Mouse (Mus musculus): ENCODE measurements around the gene Hist1h4h. TPM values are rescaled to one million over a fixed set of nuclear protein-coding genes. Genes with fewer than 3 reads are reported as not detected.
"Not testable (repeated sequence)": the region's sequence is repeated elsewhere in the genome, so short reads cannot be mapped to it uniquely, and the experiment has no call there.

The Hist1h4h gene
- polyA plus RNA-seq, 1 experiment: 39.5 TPM

- WGBS: under 1% methylated on average over 42 of the region's 42 CpGs
- Histone ChIP-seq H3K27ac (ENCODE audit: control insufficient read depth, insufficient read depth, low read depth, low read length, poor library complexity) (peak within 1 kb of the TSS; percentile 96), H3K4me3 (replicated peaks; ENCODE audit: control insufficient read depth, low read depth, low read length) (peak within 1 kb of the TSS; percentile 45)
- not testable (repeated sequence) for H3K4me1 ChIP-seq (ENCODE audit: control insufficient read depth, insufficient read depth, low read length)
- TF ChIP-seq POLR2A (IDR thresholded peaks at IDR 0.05; ENCODE audit: borderline replicate concordance, control insufficient read depth, low read depth, low read length): peak; percentile 93; the same call in 1 of the 2 replicates
Measured at GRCm38 (mm10) chr13:23573898-23574524, 43.2 kb downstream of the Hist1h4h start, which contains the start of the genes Hist1h2bf and Hist1h2ad. Gene Hist1h2bf (minus strand): TSS chr13:23574196. Gene Hist1h2ad (plus strand): TSS chr13:23574381.

GRCm38 (mm10) chr13:23574546-23575170, 43.8 kb downstream of the Hist1h4h start:
- peak overlapping the region; percentile 45 for H3K4me3 ChIP-seq (replicated peaks; ENCODE audit: control insufficient read depth, low read depth, low read length)
- H3K4me1 ChIP-seq (ENCODE audit: control insufficient read depth, insufficient read depth, low read length): not testable (repeated sequence)
- peak overlapping the region; percentile 95 for H3K27ac ChIP-seq (ENCODE audit: control insufficient read depth, insufficient read depth, low read depth, low read length, poor library complexity)
- TF ChIP-seq POLR2A (IDR thresholded peaks at IDR 0.05; ENCODE audit: borderline replicate concordance, control insufficient read depth, low read depth, low read length): peak; percentile 86; the same call in 1 of the 2 replicates
- WGBS: under 1% methylated on average over 15 of the region's 39 CpGs

GRCm38 (mm10) chr13:23575271-23575851, 44.5 kb downstream of the Hist1h4h start, which contains the start of gene Hist1h3d:
Gene Hist1h3d (plus strand): TSS chr13:23575763.
- WGBS: under 1% methylated on average over 18 of the region's 18 CpGs
- TF ChIP-seq CTCF (IDR thresholded peaks at IDR 0.05; ENCODE audit: control insufficient read depth, insufficient read depth, low read length) (no peak), POLR2A (IDR thresholded peaks at IDR 0.05; ENCODE audit: borderline replicate concordance, control insufficient read depth, low read depth, low read length) (no peak)
- Histone ChIP-seq H3K27ac (ENCODE audit: control insufficient read depth, insufficient read depth, low read depth, low read length, poor library complexity) (peak within 1 kb of the TSS; percentile 95), H3K4me1 (ENCODE audit: control insufficient read depth, insufficient read depth, low read length) (no peaks in the 10 kb centered on the region; the same call in 1 of the 2 replicates), H3K4me3 (replicated peaks; ENCODE audit: control insufficient read depth, low read depth, low read length) (peak within 1 kb of the TSS; percentile 63)

- not testable (repeated sequence) for H3K4me1 ChIP-seq (ENCODE audit: control insufficient read depth, insufficient read depth, low read length)
- H3K27ac ChIP-seq (ENCODE audit: control insufficient read depth, insufficient read depth, low read depth, low read length, poor library complexity): peak overlapping the region; percentile 93
- TF ChIP-seq POLR2A (IDR thresholded peaks at IDR 0.05; ENCODE audit: borderline replicate concordance, control insufficient read depth, low read depth, low read length): peak; percentile 93; the same call in 1 of the 2 replicates
- 2% methylated on average over 16 of the region's 40 CpGs for WGBS
- peak overlapping the region; percentile 63 for H3K4me3 ChIP-seq (replicated peaks; ENCODE audit: control insufficient read depth, low read depth, low read length)
Measured at GRCm38 (mm10) chr13:23575864-23576313, 45.0 kb downstream of the Hist1h4h start.

- Histone ChIP-seq H3K4me1 (ENCODE audit: control insufficient read depth, insufficient read depth, low read length) (no peaks in the 10 kb centered on the region; the same call in 1 of the 2 replicates), H3K4me3 (replicated peaks; ENCODE audit: control insufficient read depth, low read depth, low read length) (peak overlapping the region; percentile 54), H3K27ac (ENCODE audit: control insufficient read depth, insufficient read depth, low read depth, low read length, poor library complexity) (peak overlapping the region; percentile 93)
- WGBS: 41% methylated on average over 7 of the region's 7 CpGs
- TF ChIP-seq CTCF (IDR thresholded peaks at IDR 0.05; ENCODE audit: control insufficient read depth, insufficient read depth, low read length) (no peak), POLR2A (IDR thresholded peaks at IDR 0.05; ENCODE audit: borderline replicate concordance, control insufficient read depth, low read depth, low read length) (no peak)
Measured at GRCm38 (mm10) chr13:23576351-23576881, 45.6 kb downstream of the Hist1h4h start.

- WGBS: 47% methylated on average over 6 of the region's 6 CpGs
- TF ChIP-seq POLR2A (IDR thresholded peaks at IDR 0.05; ENCODE audit: borderline replicate concordance, control insufficient read depth, low read depth, low read length): no peak
- no peak for TF ChIP-seq CTCF (IDR thresholded peaks at IDR 0.05; ENCODE audit: control insufficient read depth, insufficient read depth, low read length)
- no peaks in the 10 kb centered on the region; the same call in 1 of the 2 replicates for H3K4me1 ChIP-seq (ENCODE audit: control insufficient read depth, insufficient read depth, low read length)
- peak overlapping the region; percentile 81; the same call in 1 of the 2 replicates for H3K27ac ChIP-seq (ENCODE audit: control insufficient read depth, insufficient read depth, low read depth, low read length, poor library complexity)
- no peak overlapping the region for H3K4me3 ChIP-seq (replicated peaks; ENCODE audit: control insufficient read depth, low read depth, low read length)
Measured at GRCm38 (mm10) chr13:23576906-23577639, 46.2 kb downstream of the Hist1h4h start.

- Histone ChIP-seq H3K4me3 (replicated peaks; ENCODE audit: control insufficient read depth, low read depth, low read length) (no peak overlapping the region), H3K4me1 (ENCODE audit: control insufficient read depth, insufficient read depth, low read length) (no peaks in the 10 kb centered on the region; the same call in 1 of the 2 replicates), H3K27ac (ENCODE audit: control insufficient read depth, insufficient read depth, low read depth, low read length, poor library complexity) (no peak overlapping the region)
- 83% methylated on average over 1 of the region's 1 CpGs for WGBS
- TF ChIP-seq CTCF (IDR thresholded peaks at IDR 0.05; ENCODE audit: control insufficient read depth, insufficient read depth, low read length) (no peak), POLR2A (IDR thresholded peaks at IDR 0.05; ENCODE audit: borderline replicate concordance, control insufficient read depth, low read depth, low read length) (no peak)
Measured at GRCm38 (mm10) chr13:23577835-23578234, 47.0 kb downstream of the Hist1h4h start.

Other genes starting within 250 kb of the Hist1h4h start
- 4.2 and 6.1 TPM in 2 replicates for gene Zfp322a, start 161.8 kb upstream of the Hist1h4h start, polyA plus RNA-seq (2011; ENCODE audit: insufficient read depth, insufficient read length, low replicate concordance, missing spikeins)
- 8.5 and 10.4 TPM in 2 replicates for gene Abt1, start 107.2 kb upstream of the Hist1h4h start, polyA plus RNA-seq (2011; ENCODE audit: insufficient read depth, insufficient read length, low replicate concordance, missing spikeins)
- gene Btn1a1, start 65.1 kb upstream of the Hist1h4h start, polyA plus RNA-seq (2011; ENCODE audit: insufficient read depth, insufficient read length, low replicate concordance, missing spikeins): 0.87 and 3.1 TPM in 2 replicates
- 0.47 TPM in 1 of 2 replicates, not detected in the other for gene Btn2a2, start 42.2 kb upstream of the Hist1h4h start, polyA plus RNA-seq (2011; ENCODE audit: insufficient read depth, insufficient read length, low replicate concordance, missing spikeins)
- 105 and 151 TPM in 2 replicates for gene Hist1h2af, start 2.9 kb downstream of the Hist1h4h start, polyA plus RNA-seq (2011; ENCODE audit: insufficient read depth, insufficient read length, low replicate concordance, missing spikeins)
- gene Hist1h3g, start 4.4 kb downstream of the Hist1h4h start, polyA plus RNA-seq (2011; ENCODE audit: insufficient read depth, insufficient read length, low replicate concordance, missing spikeins): 16.1 and 17.7 TPM in 2 replicates
- 6.8 and 11.4 TPM in 2 replicates for gene Hist1h2bh, start 12.3 kb downstream of the Hist1h4h start, polyA plus RNA-seq (2011; ENCODE audit: insufficient read depth, insufficient read length, low replicate concordance, missing spikeins)
- 3.0 and 6.4 TPM in 2 replicates for gene Hist1h3f, start 13.0 kb downstream of the Hist1h4h start, polyA plus RNA-seq (2011; ENCODE audit: insufficient read depth, insufficient read length, low replicate concordance, missing spikeins)
- gene Hist1h4f, start 20.6 kb downstream of the Hist1h4h start, polyA plus RNA-seq (2011; ENCODE audit: insufficient read depth, insufficient read length, low replicate concordance, missing spikeins): 114 and 284 TPM in 2 replicates
- gene Hist1h1d, start 22.2 kb downstream of the Hist1h4h start, polyA plus RNA-seq (2011; ENCODE audit: insufficient read depth, insufficient read length, low replicate concordance, missing spikeins): 9.7 and 12.7 TPM in 2 replicates
- gene Hist1h3e, start 31.3 kb downstream of the Hist1h4h start, polyA plus RNA-seq (2011; ENCODE audit: insufficient read depth, insufficient read length, low replicate concordance, missing spikeins): 5.3 and 12.9 TPM in 2 replicates
- gene Hist1h2ae, start 40.2 kb downstream of the Hist1h4h start, polyA plus RNA-seq (2011; ENCODE audit: insufficient read depth, insufficient read length, low replicate concordance, missing spikeins): 12.5 and 23.9 TPM in 2 replicates
- 65.5 and 109 TPM in 2 replicates for gene Hist1h2bg, start 40.3 kb downstream of the Hist1h4h start, polyA plus RNA-seq (2011; ENCODE audit: insufficient read depth, insufficient read length, low replicate concordance, missing spikeins)
- 32.4 and 40.5 TPM in 2 replicates for gene Hist1h2bf, start 43.1 kb downstream of the Hist1h4h start, polyA plus RNA-seq (2011; ENCODE audit: insufficient read depth, insufficient read length, low replicate concordance, missing spikeins)
- gene Hist1h2ad, start 43.3 kb downstream of the Hist1h4h start, polyA plus RNA-seq (2011; ENCODE audit: insufficient read depth, insufficient read length, low replicate concordance, missing spikeins): 2.6 and 4.3 TPM in 2 replicates
- gene Hist1h3d, start 44.7 kb downstream of the Hist1h4h start, polyA plus RNA-seq (2011; ENCODE audit: insufficient read depth, insufficient read length, low replicate concordance, missing spikeins): 7.1 and 11.3 TPM in 2 replicates
- 50.4 and 64.8 TPM in 2 replicates for gene Hist1h4d, start 50.5 kb downstream of the Hist1h4h start, polyA plus RNA-seq (2011; ENCODE audit: insufficient read depth, insufficient read length, low replicate concordance, missing spikeins)
- gene Hist1h2be, start 90.1 kb downstream of the Hist1h4h start, polyA plus RNA-seq (2011; ENCODE audit: insufficient read depth, insufficient read length, low replicate concordance, missing spikeins): 9.2 and 11.8 TPM in 2 replicates
- gene Hist1h1e, start 91.5 kb downstream of the Hist1h4h start, polyA plus RNA-seq (2011; ENCODE audit: insufficient read depth, insufficient read length, low replicate concordance, missing spikeins): 27.6 and 54.3 TPM in 2 replicates
- gene Hist1h2ac, start 152.9 kb downstream of the Hist1h4h start, polyA plus RNA-seq (2011; ENCODE audit: insufficient read depth, insufficient read length, low replicate concordance, missing spikeins): 2.0 and 3.7 TPM in 2 replicates
- 42.9 and 54.0 TPM in 2 replicates for gene Hist1h2bc, start 153.1 kb downstream of the Hist1h4h start, polyA plus RNA-seq (2011; ENCODE audit: insufficient read depth, insufficient read length, low replicate concordance, missing spikeins)
- gene Hist1h1t, start 164.8 kb downstream of the Hist1h4h start, polyA plus RNA-seq (2011; ENCODE audit: insufficient read depth, insufficient read length, low replicate concordance, missing spikeins): 3.9 TPM in 1 of 2 replicates, not detected in the other
- 7.1 and 15.1 TPM in 2 replicates for gene Hist1h4c, start 167.4 kb downstream of the Hist1h4h start, polyA plus RNA-seq (2011; ENCODE audit: insufficient read depth, insufficient read length, low replicate concordance, missing spikeins)
- gene Hfe, start 179.8 kb downstream of the Hist1h4h start, polyA plus RNA-seq (2011; ENCODE audit: insufficient read depth, insufficient read length, low replicate concordance, missing spikeins): 4.0 and 4.5 TPM in 2 replicates
- 78.9 and 108 TPM in 2 replicates for gene Hist1h1c, start 207.8 kb downstream of the Hist1h4h start, polyA plus RNA-seq (2011; ENCODE audit: insufficient read depth, insufficient read length, low replicate concordance, missing spikeins)
- gene Hist1h3c, start 214.6 kb downstream of the Hist1h4h start, polyA plus RNA-seq (2011; ENCODE audit: insufficient read depth, insufficient read length, low replicate concordance, missing spikeins): 42.2 and 62.6 TPM in 2 replicates
- gene Hist1h2bb, start 215.7 kb downstream of the Hist1h4h start, polyA plus RNA-seq (2011; ENCODE audit: insufficient read depth, insufficient read length, low replicate concordance, missing spikeins): 65.7 and 136 TPM in 2 replicates
- 30.3 and 31.4 TPM in 2 replicates for gene Hist1h2ab, start 220.1 kb downstream of the Hist1h4h start, polyA plus RNA-seq (2011; ENCODE audit: insufficient read depth, insufficient read length, low replicate concordance, missing spikeins)
- 19.6 TPM in 1 of 2 replicates, not detected in the other for gene Hist1h3b, start 221.2 kb downstream of the Hist1h4h start, polyA plus RNA-seq (2011; ENCODE audit: insufficient read depth, insufficient read length, low replicate concordance, missing spikeins)
- 275 and 281 TPM in 2 replicates for gene Hist1h4b, start 226.0 kb downstream of the Hist1h4h start, polyA plus RNA-seq (2011; ENCODE audit: insufficient read depth, insufficient read length, low replicate concordance, missing spikeins)
- 62.7 and 98.3 TPM in 2 replicates for gene Hist1h4a, start 230.2 kb downstream of the Hist1h4h start, polyA plus RNA-seq (2011; ENCODE audit: insufficient read depth, insufficient read length, low replicate concordance, missing spikeins)
- 11.4 and 30.9 TPM in 2 replicates for gene Hist1h3a, start 231.3 kb downstream of the Hist1h4h start, polyA plus RNA-seq (2011; ENCODE audit: insufficient read depth, insufficient read length, low replicate concordance, missing spikeins)
- 38.3 and 41.6 TPM in 2 replicates for gene Hist1h1a, start 232.6 kb downstream of the Hist1h4h start, polyA plus RNA-seq (2011; ENCODE audit: insufficient read depth, insufficient read length, low replicate concordance, missing spikeins)
- gene Trim38, start 238.9 kb downstream of the Hist1h4h start, polyA plus RNA-seq (2011; ENCODE audit: insufficient read depth, insufficient read length, low replicate concordance, missing spikeins): not detected in 2 replicates